Mouse (Mus musculus) MEL (cell line): ENCODE measurements around the gene Slc22a17. TPM values are rescaled to one million over a fixed set of nuclear protein-coding genes. Genes with fewer than 3 reads are reported as not detected.

Source experiments
- DNase-seq: peaks from one replicate; pipeline ENCODE4 v3.0.0; 2011; ENCODE audit warnings: low read depth, low spot score
- H3K27ac ChIP-seq: 2 replicates; pipeline ENCODE4 v1.5.1; 2012; ENCODE audit warnings: low read depth, mild to moderate bottlenecking, control low read depth, low read length, moderate library complexity; ENCODE audit not compliant: control insufficient read depth
- H3K27me3 ChIP-seq, 2 experiments: fragments of 150-350 bp in 1 of 2; sonication (generic) in 1 of 2; 2 replicates each; pipeline ENCODE4 v1.6.1; 2012; ENCODE audit warnings: low read length in 2 of 2, mild to moderate bottlenecking in 2 of 2, improper control_type of control experiment in 1 of 2, moderate library complexity in 1 of 2; ENCODE audit not compliant: insufficient read depth in 2 of 2, control insufficient read depth in 1 of 2
- H3K36me3 ChIP-seq, 2 experiments: 2 replicates each; pipeline ENCODE4 v1.6.1; 2012 to 2014; ENCODE audit warnings: low read length in 2 of 2, improper control_type of control experiment in 1 of 2, inconsistent platforms in 1 of 2, mild to moderate bottlenecking in 1 of 2; ENCODE audit not compliant: insufficient read depth in 2 of 2, control insufficient read depth in 1 of 2
- H3K4me1 ChIP-seq, 2 experiments: fragments of 150-350 bp in 1 of 2; sonication (generic) in 1 of 2; 2 replicates each; pipeline ENCODE4 v1.6.1; 2012; ENCODE audit warnings: low read length in 2 of 2, improper control_type of control experiment in 1 of 2, mild to moderate bottlenecking in 1 of 2; ENCODE audit not compliant: insufficient read depth in 2 of 2, control insufficient read depth in 1 of 2
- H3K4me3 ChIP-seq, 2 experiments: fragments of 150-350 bp in 1 of 2; sonication (generic) in 1 of 2; 2 replicates each; pipeline ENCODE4 v1.5.1; 2012; ENCODE audit warnings: low read depth in 2 of 2, low read length in 2 of 2, mild to moderate bottlenecking in 2 of 2, moderate library complexity in 2 of 2, control low read depth in 1 of 2, improper control_type of control experiment in 1 of 2; ENCODE audit not compliant: control insufficient read depth in 1 of 2, insufficient read depth in 1 of 2
- H3K79me2 ChIP-seq: 2 replicates; pipeline ENCODE4 v1.6.1; 2012; ENCODE audit warnings: mild to moderate bottlenecking, low read length, moderate library complexity; ENCODE audit not compliant: control insufficient read depth, poor library complexity, insufficient read depth
- H3K9ac ChIP-seq: 2 replicates; pipeline ENCODE4 v1.6.1; 2012; ENCODE audit warnings: low read depth, mild to moderate bottlenecking, control low read depth, low read length, moderate library complexity; ENCODE audit not compliant: control insufficient read depth, poor library complexity, severe bottlenecking
- H3K9me3 ChIP-seq: fragments of 150-350 bp; sonication (generic); replicated peaks from 2 replicates; pipeline ENCODE4 v1.6.1; 2012; ENCODE audit warnings: mild to moderate bottlenecking, low read length, improper control_type of control experiment, moderate library complexity; ENCODE audit not compliant: insufficient read depth
- CHD1 ChIP-seq: IDR thresholded peaks from 2 replicates; pipeline ENCODE4 v1.6.1; 2012; ENCODE audit warnings: low read depth, mild to moderate bottlenecking, inconsistent platforms, low read length, improper control_type of control experiment
- E2F4 ChIP-seq: IDR thresholded peaks from 2 replicates; pipeline ENCODE4 v1.6.1; 2011; ENCODE audit warnings: low read depth, low read length, improper control_type of control experiment, borderline replicate concordance
- EP300 ChIP-seq, 2 experiments: IDR thresholded peaks; 2 replicates each; pipeline ENCODE4 v1.6.1; 2011; ENCODE audit warnings: improper control_type of control experiment in 2 of 2, low read length in 2 of 2, low read depth in 1 of 2, mild to moderate bottlenecking in 1 of 2
- ETS1 ChIP-seq: IDR thresholded peaks from 2 replicates; pipeline ENCODE4 v1.6.1; 2012; ENCODE audit warnings: low read depth, mild to moderate bottlenecking, inconsistent platforms, low read length, improper control_type of control experiment, moderate library complexity
- GATA1 ChIP-seq: IDR thresholded peaks from 2 replicates; pipeline ENCODE4 v1.6.1; 2011; ENCODE audit warnings: low read depth, low read length, improper control_type of control experiment
- JUND ChIP-seq: IDR thresholded peaks from 2 replicates; pipeline ENCODE4 v1.6.1; 2011; ENCODE audit warnings: low read depth, mild to moderate bottlenecking, improper control_type of control experiment, low read length
- KAT2A ChIP-seq: conservative IDR thresholded peaks from 2 replicates; pipeline ENCODE4 v1.6.1; 2012; ENCODE audit warnings: low read depth, low read length, improper control_type of control experiment, inconsistent platforms
- MYB ChIP-seq: IDR thresholded peaks from 2 replicates; pipeline ENCODE4 v1.6.1; 2011; ENCODE audit warnings: mild to moderate bottlenecking, low read depth, low read length, improper control_type of control experiment
- MYC ChIP-seq: IDR thresholded peaks from 2 replicates; pipeline ENCODE4 v1.6.1; 2011; ENCODE audit warnings: low read depth, mild to moderate bottlenecking, low read length, improper control_type of control experiment, moderate library complexity
- NELFE ChIP-seq: IDR thresholded peaks from 2 replicates; pipeline ENCODE4 v1.6.1; 2011; ENCODE audit warnings: low read depth, low read length, improper control_type of control experiment
- POLR2A ChIP-seq, 2 experiments: IDR thresholded peaks; 2 replicates each; pipeline ENCODE4 v1.6.1; 2011 to 2012; ENCODE audit warnings: low read length in 2 of 2, mild to moderate bottlenecking in 2 of 2, control low read depth in 1 of 2, improper control_type of control experiment in 1 of 2, low read depth in 1 of 2, moderate library complexity in 1 of 2; ENCODE audit not compliant: control insufficient read depth in 1 of 2, insufficient read depth in 1 of 2, poor library complexity in 1 of 2
- POLR2AphosphoS5 ChIP-seq: IDR thresholded peaks from 2 replicates; pipeline ENCODE4 v1.6.1; 2012; ENCODE audit warnings: low read depth, borderline replicate concordance, mild to moderate bottlenecking, inconsistent platforms, low read length, moderate library complexity, mixed read lengths
- RAD21 ChIP-seq: IDR thresholded peaks from 2 replicates; pipeline ENCODE4 v1.6.1; 2011; ENCODE audit warnings: mild to moderate bottlenecking, low read depth, low read length, improper control_type of control experiment
- RCOR1 ChIP-seq: IDR thresholded peaks from 2 replicates; pipeline ENCODE4 v1.6.1; 2012; ENCODE audit warnings: low read depth, mild to moderate bottlenecking, inconsistent platforms, low read length, improper control_type of control experiment
- SIN3A ChIP-seq: IDR thresholded peaks from 2 replicates; pipeline ENCODE4 v1.6.1; 2012; ENCODE audit warnings: low read length, improper control_type of control experiment, inconsistent platforms
- SMC3 ChIP-seq: IDR thresholded peaks from 2 replicates; pipeline ENCODE4 v1.6.1; 2011; ENCODE audit warnings: low read depth, low read length, improper control_type of control experiment
- UBTF ChIP-seq: IDR thresholded peaks from 2 replicates; pipeline ENCODE4 v1.6.1; 2012; ENCODE audit warnings: low read depth, mild to moderate bottlenecking, inconsistent platforms, low read length, improper control_type of control experiment, moderate library complexity, borderline replicate concordance; ENCODE audit not compliant: insufficient read depth
- ZC3H11A ChIP-seq: IDR thresholded peaks from 2 replicates; pipeline ENCODE4 v1.6.1; 2012; ENCODE audit warnings: low read depth, mild to moderate bottlenecking, inconsistent platforms, low read length, improper control_type of control experiment
- ZNF384 ChIP-seq: IDR thresholded peaks from 2 replicates; pipeline ENCODE4 v1.6.1; 2012; ENCODE audit warnings: low read depth, mild to moderate bottlenecking, inconsistent platforms, low read length, improper control_type of control experiment
- polyA plus RNA-seq, 2 experiments: library from polyadenylated mRNA; stranded (reverse) in 1 of 2; unstranded in 1 of 2; fragments of >175 nt in 1 of 2; fragments of >200 nt in 1 of 2; gene quantifications; 2 replicates each; pipeline versions ENCODE4 v1.2.1 to v1.2.4; 2012; ENCODE audit warnings: low replicate concordance in 2 of 2, low read depth in 1 of 2; ENCODE audit not compliant: insufficient read length in 2 of 2, insufficient read depth in 1 of 2, missing spikeins in 1 of 2
- total RNA-seq: library from RNA; depleted of rRNA; stranded (reverse); fragments of 300-350 nt; gene quantifications from 2 replicates; pipeline ENCODE4 v1.2.3, GENCODE M21; 2012; rRNA removed

The Slc22a17 gene
- 0.13 and 0.31 TPM in 2 replicates for total RNA-seq
- polyA plus RNA-seq: 1 to 10 TPM in 1 of 2 experiments, not detected in 1; 1.1 TPM

DNA sequence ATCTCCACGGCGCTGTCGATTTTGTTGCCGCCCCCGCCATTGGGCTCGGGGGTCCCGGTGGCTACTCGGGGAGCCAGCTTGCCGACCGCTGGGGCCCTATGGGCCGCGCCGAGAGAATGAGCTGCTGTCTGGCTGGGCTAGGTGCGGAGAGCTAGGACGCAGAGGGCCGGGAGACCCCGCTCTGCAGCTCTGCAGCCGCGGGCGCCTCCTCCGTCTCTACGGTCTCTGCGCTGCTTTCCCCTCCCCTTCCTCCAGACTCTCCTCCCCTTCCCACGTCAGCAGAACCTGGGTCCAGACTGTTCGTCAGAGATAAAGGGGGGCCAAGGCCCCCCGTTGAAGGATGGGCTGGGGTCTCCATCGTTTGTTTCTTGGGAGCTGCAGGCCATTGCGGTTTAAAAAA lies at the start of gene Slc22a17:
Gene Slc22a17, minus strand, starts transcription at position 247 of the 400 bp plus-strand sequence.
- TF ChIP-seq E2F4: no peak
- no peak for TF ChIP-seq NELFE
- no peak for TF ChIP-seq POLR2A (IDR thresholded peaks at IDR 0.05; ENCODE audit: control insufficient read depth in 1 of 2, insufficient read depth in 1 of 2, low read depth in 1 of 2, low read length in 2 of 2, poor library complexity in 1 of 2)
- no peak for TF ChIP-seq RCOR1
- no peak for TF ChIP-seq UBTF
- no peak for TF ChIP-seq MYC
- TF ChIP-seq GATA1: no peak
- no peak for DNase-seq
- H3K27ac ChIP-seq: no peak within 1 kb of the TSS
- H3K9ac ChIP-seq: no peak within 1 kb of the TSS
- H3K9me3 ChIP-seq: no peaks in the 10 kb centered on the region
- H3K36me3 ChIP-seq: no peaks in the 10 kb centered on the region
- no peaks in the 10 kb centered on the region for H3K79me2 ChIP-seq
- H3K27me3 ChIP-seq: peaks cover 9 to 13% of the 10 kb centered on the region in 2 experiments; a peak in 3 of 4 replicates
- H3K4me1 ChIP-seq: no peaks in the 10 kb centered on the region; a peak in 1 of 4 replicates
- peak within 1 kb of the TSS in 1 of 2 experiments; percentile 32; a peak in 2 of 4 replicates for H3K4me3 ChIP-seq

DNA sequence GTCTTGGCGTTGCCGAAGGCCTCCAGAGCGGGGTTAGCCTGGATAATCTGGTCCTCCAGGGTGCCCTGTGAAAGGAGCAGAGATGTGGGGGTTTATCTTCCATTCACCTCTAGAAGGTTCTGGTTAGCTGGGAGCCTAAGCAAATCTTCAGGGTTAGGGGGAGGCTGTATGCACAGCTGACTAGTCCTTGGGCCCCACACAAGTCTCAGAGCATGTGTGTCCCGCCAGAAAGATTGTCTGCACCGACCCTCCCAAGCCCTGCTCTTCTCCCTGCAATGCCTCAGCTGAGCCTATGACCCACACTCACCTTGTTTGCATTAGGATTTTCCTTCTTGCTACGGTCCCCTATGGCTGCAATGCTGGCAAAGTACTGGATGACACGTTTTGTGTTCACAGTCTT lies 49.8 kb upstream of the Slc22a17 start:
- Histone ChIP-seq H3K4me3 (no peak overlapping the region), H3K9ac (no peak overlapping the region), H3K4me1 (no peaks in the 10 kb centered on the region), H3K36me3 (no peaks in the 10 kb centered on the region), H3K79me2 (no peaks in the 10 kb centered on the region), H3K27ac (no peak overlapping the region), H3K9me3 (no peaks in the 10 kb centered on the region)
- no peak for DNase-seq
- TF ChIP-seq POLR2A (IDR thresholded peaks at IDR 0.05; ENCODE audit: control insufficient read depth in 1 of 2, insufficient read depth in 1 of 2, low read depth in 1 of 2, low read length in 2 of 2, poor library complexity in 1 of 2) (no peak), ZNF384 (no peak), SMC3 (no peak), EP300 (IDR thresholded peaks at IDR 0.05; ENCODE audit: low read depth in 1 of 2, low read length in 2 of 2) (no peak), ETS1 (no peak)
- TF ChIP-seq, all 39 proteins: peak for 0
- peaks cover 0 to 3% of the 10 kb centered on the region in 2 experiments; a peak in 3 of 4 replicates for H3K27me3 ChIP-seq

DNA sequence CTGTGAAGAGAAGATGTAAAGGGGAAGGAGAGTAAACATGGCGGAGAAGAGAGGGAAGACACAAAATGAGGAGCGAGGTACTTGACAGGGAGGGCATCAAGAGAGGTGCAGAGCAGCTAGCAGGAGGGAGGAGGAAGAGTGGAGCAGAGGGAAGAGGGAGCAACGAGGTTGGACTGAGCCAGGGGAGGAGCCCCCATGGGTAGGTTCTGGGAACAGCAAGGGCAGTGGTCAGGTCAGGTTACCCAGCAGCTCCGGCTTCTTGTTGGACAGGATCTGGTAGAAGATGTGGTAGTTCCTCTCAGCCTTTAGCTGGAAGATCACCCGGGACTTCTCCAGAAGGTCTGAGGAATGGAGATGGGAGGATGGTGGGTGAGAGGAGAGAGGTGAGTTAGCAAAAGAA lies 48.6 kb upstream of the Slc22a17 start:
- no peaks in the 10 kb centered on the region for H3K4me1 ChIP-seq
- H3K79me2 ChIP-seq: no peaks in the 10 kb centered on the region
- no peak for TF ChIP-seq MYB
- TF ChIP-seq SMC3: no peak
- TF ChIP-seq EP300 (IDR thresholded peaks at IDR 0.05; ENCODE audit: low read depth in 1 of 2, low read length in 2 of 2): no peak
- no peak for TF ChIP-seq POLR2AphosphoS5
- TF ChIP-seq SIN3A: no peak
- no peak for TF ChIP-seq ETS1
- no peak for TF ChIP-seq ZC3H11A
- no peak for TF ChIP-seq KAT2A
- TF ChIP-seq CHD1: no peak
- TF ChIP-seq RCOR1: no peak
- no peak for TF ChIP-seq RAD21
- TF ChIP-seq JUND: no peak
- TF ChIP-seq, all 39 proteins: peak for 0
- Histone ChIP-seq H3K4me3 (no peak overlapping the region), H3K27ac (no peak overlapping the region), H3K9me3 (no peaks in the 10 kb centered on the region), H3K36me3 (no peaks in the 10 kb centered on the region), H3K9ac (no peak overlapping the region), H3K27me3 (peaks cover 0 to 2% of the 10 kb centered on the region in 2 experiments; a peak in 3 of 4 replicates)
- no peak for DNase-seq
